Mouse (Mus musculus) forebrain, postnatal 0 days (tissue): Measurements from ENCODE around the gene Klf1. TPM values are rescaled to one million over a fixed set of nuclear protein-coding genes. Genes with fewer than 3 reads are reported as not detected.

Experiments
- ATAC-seq: fragments of 200-750 bp; cut with Nextera tagmentation; 2 replicates; pipeline ENCODE4 v1.8.0; 2017; ENCODE audit warnings: mild to moderate bottlenecking, moderate library complexity
- DNase-seq: peaks from one replicate; pipeline ENCODE4 v3.0.0-alpha.2; 2015
- H3K27ac ChIP-seq: fragments of 300-500 bp; sonication (generic); 2 replicates; pipeline ENCODE4 v1.5.1; 2014; ENCODE audit warnings: low read depth, mild to moderate bottlenecking, antibody characterized with exemption, low read length, moderate library complexity, mixed read lengths
- H3K27me3 ChIP-seq: fragments of 300-500 bp; sonication (generic); 2 replicates; pipeline ENCODE4 v1.6.1; 2014; ENCODE audit warnings: mild to moderate bottlenecking, low read length, mixed read lengths; ENCODE audit not compliant: insufficient read depth
- H3K36me3 ChIP-seq: fragments of 300-500 bp; sonication (generic); 2 replicates; pipeline ENCODE4 v1.6.1; 2014; ENCODE audit warnings: mild to moderate bottlenecking, moderate library complexity; ENCODE audit not compliant: insufficient read depth
- H3K4me1 ChIP-seq: fragments of 300-500 bp; sonication (generic); 2 replicates; pipeline ENCODE4 v1.6.1; 2014; ENCODE audit warnings: antibody characterized with exemption; ENCODE audit not compliant: insufficient read depth
- H3K4me2 ChIP-seq: fragments of 300-500 bp; sonication (generic); 2 replicates; pipeline ENCODE4 v1.6.1; 2014; ENCODE audit warnings: low read depth, mild to moderate bottlenecking, moderate library complexity
- H3K4me3 ChIP-seq: fragments of 300-500 bp; sonication (generic); 2 replicates; pipeline ENCODE4 v1.5.1; 2014; ENCODE audit warnings: low read depth, low read length, mixed read lengths
- H3K9ac ChIP-seq: fragments of 300-500 bp; sonication (generic); 2 replicates; pipeline ENCODE4 v1.6.1; 2014; ENCODE audit warnings: mild to moderate bottlenecking
- H3K9me3 ChIP-seq: fragments of 300-500 bp; sonication (generic); 2 replicates; pipeline ENCODE4 v1.6.1; 2016; ENCODE audit warnings: low read length
- CTCF ChIP-seq: sonication (generic); IDR thresholded peaks from 2 replicates; pipeline ENCODE4 v1.5.1; 2016; ENCODE audit warnings: antibody characterized with exemption, control low read depth, low read depth
- WGBS: fragments of 180-500 bp; shearing (Covaris S2); extraction: QIAGEN DNeasy Blood & Tissue Kit; methylation state at CpG from one replicate; pipeline ENCODE4 v1.1.7; 2014; 5-methylcytosine and 5-hydroxymethylcytosine counted together
- polyA plus RNA-seq: library from polyadenylated mRNA; unstranded; fragments of >200 nt; fragmentation: Nextera tagmentation; extraction: Ambion mirVana; gene quantifications from 2 replicates; pipeline ENCODE4 v1.2.1, GENCODE M21; 2015
- total RNA-seq: library from RNA; depleted of rRNA; stranded (reverse); fragments of >200 nt; gene quantifications from 2 replicates; pipeline ENCODE4 v1.2.3, GENCODE M21; 2014; rRNA removed

Gene Klf1
- total RNA-seq (0.46 TPM in 1 of 2 replicates, not detected in the other), polyA plus RNA-seq (0.50 and 0.77 TPM in 2 replicates)

DNA sequence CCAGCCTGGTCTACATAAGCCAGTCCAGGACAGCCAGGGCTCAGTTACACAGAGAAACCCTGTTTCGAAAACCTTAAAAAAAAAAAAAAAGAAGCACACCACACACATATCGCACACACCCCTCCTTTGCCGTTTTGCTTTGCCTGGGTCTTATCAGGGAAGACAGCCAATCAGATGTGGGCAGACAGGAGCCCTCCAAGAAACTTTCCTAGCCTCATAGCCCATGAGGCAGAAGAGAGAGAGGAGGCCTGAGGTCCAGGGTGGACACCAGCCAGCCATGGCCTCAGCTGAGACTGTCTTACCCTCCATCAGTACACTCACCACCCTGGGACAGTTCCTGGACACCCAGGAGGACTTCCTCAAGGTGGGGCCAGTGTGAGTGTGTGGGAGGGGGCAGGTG lies at the start of gene Klf1:
TSS of gene Klf1 (plus strand) at position 177 of the 400 bp plus-strand sequence.
- no peaks in the 10 kb centered on the region for H3K9me3 ChIP-seq
- peak within 1 kb of the TSS; percentile 50 for H3K9ac ChIP-seq
- H3K4me2 ChIP-seq = peak within 1 kb of the TSS; percentile 97
- TF ChIP-seq CTCF = no peak
- H3K4me1 ChIP-seq = peaks cover 5% of the 10 kb centered on the region; the same call in 1 of the 2 replicates
- no peaks in the 10 kb centered on the region for H3K36me3 ChIP-seq
- no peak within 1 kb of the TSS for H3K27ac ChIP-seq
- no peak for DNase-seq
- no peaks in the 10 kb centered on the region for H3K27me3 ChIP-seq
- peak within 1 kb of the TSS; percentile 45 for H3K4me3 ChIP-seq
- 71% methylated on average over 3 of the region's 3 CpGs for WGBS
- ATAC-seq = no peak

DNA sequence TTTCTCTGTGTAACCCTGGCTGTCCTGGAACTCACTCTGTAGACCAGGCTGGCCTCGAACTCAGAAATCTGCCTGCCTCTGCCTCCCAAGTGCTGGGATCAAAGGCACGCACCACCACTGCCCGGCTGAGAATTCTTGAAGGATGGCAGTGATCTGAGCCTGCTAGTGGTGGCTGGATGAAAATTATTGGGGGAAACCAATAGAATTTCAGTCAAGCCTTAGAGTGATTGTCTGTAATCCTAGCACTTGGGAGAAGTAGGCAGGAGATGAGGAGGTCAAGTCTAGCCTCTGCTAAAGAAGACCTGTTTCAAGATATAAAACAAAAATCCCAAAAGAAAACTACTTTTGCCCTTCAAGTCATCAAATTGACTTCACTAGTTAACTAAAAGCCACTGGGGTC lies 45.3 kb upstream of the Klf1 start:
- TF ChIP-seq CTCF = no peak
- DNase-seq = no peak
- Histone ChIP-seq H3K27ac (no peak overlapping the region; the same call in 1 of the 2 replicates), H3K4me3 (peak overlapping the region; percentile 78; the same call in 1 of the 2 replicates), H3K27me3 (no peaks in the 10 kb centered on the region), H3K4me2 (peak overlapping the region; percentile 70; the same call in 1 of the 2 replicates), H3K36me3 (peaks cover 23% of the 10 kb centered on the region), H3K9ac (peak overlapping the region; percentile 76; the same call in 1 of the 2 replicates), H3K9me3 (no peaks in the 10 kb centered on the region), H3K4me1 (peaks cover 6% of the 10 kb centered on the region; the same call in 1 of the 2 replicates)
- no peak for ATAC-seq
- 97% methylated on average over 3 of the region's 3 CpGs for WGBS

DNA sequence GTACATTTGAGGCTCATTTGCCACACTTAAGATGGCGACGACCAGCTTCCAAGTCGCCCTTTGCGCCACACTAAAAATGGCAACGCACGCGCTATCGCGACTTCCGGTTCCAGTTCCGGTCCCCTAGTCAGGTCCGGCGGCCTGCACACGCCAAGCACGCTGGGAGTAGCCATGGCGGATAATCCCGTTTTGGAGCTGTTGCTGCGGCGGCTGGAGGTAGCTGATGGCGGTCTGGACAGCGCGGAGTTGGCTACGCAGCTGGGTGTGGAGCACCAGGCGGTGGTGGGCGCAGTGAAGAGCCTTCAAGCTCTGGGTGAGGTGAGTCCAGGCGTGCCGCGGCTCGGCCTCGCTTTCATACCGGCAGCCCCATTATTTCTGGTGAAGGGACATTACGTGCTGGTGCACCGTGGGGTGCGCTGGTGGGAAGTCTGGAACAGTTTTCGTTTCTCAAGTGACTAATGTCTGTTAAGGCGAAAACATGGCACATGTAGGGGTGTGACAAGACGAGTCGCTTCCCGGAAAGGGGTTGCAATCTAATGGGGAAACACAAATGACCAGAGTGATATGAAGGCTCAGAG lies 44.8 kb upstream of the Klf1 start, which contains the start of gene Farsa:
TSS of gene Farsa (plus strand) at position 126 of the 578 bp plus-strand sequence.
- Histone ChIP-seq H3K27me3 (no peaks in the 10 kb centered on the region), H3K4me1 (peaks cover 6% of the 10 kb centered on the region; the same call in 1 of the 2 replicates), H3K9me3 (no peaks in the 10 kb centered on the region), H3K9ac (peak within 1 kb of the TSS; percentile 76), H3K4me2 (peak within 1 kb of the TSS; percentile 70), H3K36me3 (peaks cover 26% of the 10 kb centered on the region), H3K27ac (peak within 1 kb of the TSS; percentile 79), H3K4me3 (peak within 1 kb of the TSS; percentile 78)
- TF ChIP-seq CTCF = no peak
- DNase-seq (peak; percentile 95), ATAC-seq (peak; percentile 97)
- WGBS = under 1% methylated on average over 39 of the region's 39 CpGs

DNA sequence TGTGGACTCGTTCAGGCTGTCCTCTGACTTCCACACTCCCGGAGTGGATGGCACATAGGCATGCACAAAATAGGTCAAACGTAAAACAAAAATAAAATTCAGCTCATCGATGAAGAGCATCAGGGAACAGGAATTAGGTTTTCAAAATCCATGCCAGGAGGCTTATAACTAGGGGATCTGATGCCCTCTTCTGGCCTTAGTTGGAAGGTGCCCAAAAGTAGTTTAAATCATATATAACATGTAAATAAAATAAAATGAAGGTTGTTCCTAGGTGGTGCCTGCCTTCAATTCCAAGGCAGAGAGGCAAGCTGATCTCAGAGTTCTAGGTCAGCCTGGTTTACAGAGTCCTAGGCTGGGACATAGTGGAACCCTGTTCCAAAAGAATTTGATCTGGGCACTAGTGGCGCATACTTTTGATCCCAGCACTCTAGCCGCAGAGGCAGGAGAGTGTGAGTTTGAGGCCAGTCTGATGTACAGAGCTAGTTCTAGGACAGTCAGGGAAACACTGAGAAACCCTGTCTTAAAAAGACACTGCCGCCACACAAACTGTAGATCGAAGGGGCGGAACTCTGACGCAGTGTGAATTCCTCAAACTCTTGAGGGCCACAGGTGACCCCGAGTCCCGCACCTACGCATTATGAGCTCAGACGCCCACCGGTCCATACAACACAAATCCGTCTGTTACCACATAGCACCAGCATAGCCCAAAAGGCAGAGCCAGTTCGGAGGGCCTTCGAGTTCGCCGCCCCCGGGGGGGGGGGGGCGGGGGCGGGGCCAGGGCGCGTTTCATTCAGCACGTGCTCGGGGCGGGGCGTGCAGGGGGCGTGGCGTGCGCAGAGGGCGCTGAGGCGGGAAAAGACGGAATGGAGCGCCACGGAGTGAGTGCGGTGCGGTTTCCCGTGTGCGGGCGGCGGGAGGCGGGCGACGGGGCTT lies 30.1 kb upstream of the Klf1 start, which contains the start of gene Syce2:
TSS of gene Syce2 (plus strand) at position 736 of the 933 bp plus-strand sequence.
- H3K27ac ChIP-seq = no peak within 1 kb of the TSS
- 0 out of 2 replicates have a peak, but pooled peaks cover 4% of the 10 kb centered on the region for H3K4me1 ChIP-seq
- peak within 1 kb of the TSS; percentile 49 for H3K4me3 ChIP-seq
- no peaks in the 10 kb centered on the region for H3K9me3 ChIP-seq
- H3K9ac ChIP-seq = peak within 1 kb of the TSS; percentile 53
- TF ChIP-seq CTCF = peak; percentile 40; the same call in 1 of the 2 replicates
- peak within 1 kb of the TSS; percentile 87 for H3K4me2 ChIP-seq
- no peaks in the 10 kb centered on the region for H3K27me3 ChIP-seq
- 18% methylated on average over 42 of the region's 46 CpGs for WGBS
- DNase-seq = peak; percentile 78
- H3K36me3 ChIP-seq = peaks cover 35% of the 10 kb centered on the region
- ATAC-seq = peak; percentile 89

DNA sequence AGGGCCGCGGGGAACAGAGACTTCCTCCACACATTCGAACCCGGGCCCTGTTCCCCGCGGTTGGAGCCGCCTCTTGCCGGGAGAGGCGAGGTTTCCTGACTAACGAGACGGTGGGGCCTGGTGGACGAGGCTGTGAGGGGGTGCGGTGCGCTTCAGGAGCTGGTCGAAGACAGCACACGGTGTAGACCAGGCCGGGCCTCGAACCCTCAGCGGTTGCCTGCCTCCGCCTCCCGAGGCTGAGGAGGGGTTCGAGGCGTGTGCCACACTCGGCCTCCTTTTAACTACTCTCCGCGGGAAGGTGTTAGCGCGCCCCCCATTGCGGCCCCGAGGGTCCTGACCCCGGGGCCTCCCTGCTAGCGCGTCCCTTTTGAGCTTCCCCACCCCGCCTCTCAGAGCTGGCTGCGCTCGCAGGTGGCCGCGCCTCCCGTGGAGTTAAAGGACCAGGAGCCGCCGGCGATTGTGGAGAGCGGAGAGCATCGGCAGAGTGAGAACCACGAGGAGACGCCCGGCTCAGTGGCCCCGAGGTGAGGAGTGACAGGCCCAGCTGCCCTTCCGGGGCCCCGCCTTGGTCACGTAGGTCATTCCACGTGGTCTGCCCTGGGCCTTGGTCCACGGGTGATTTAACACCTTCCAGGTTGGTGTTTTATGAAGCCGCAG lies 29.3 kb upstream of the Klf1 start:
- H3K27me3 ChIP-seq = no peaks in the 10 kb centered on the region
- peak; percentile 17 for DNase-seq
- H3K9ac ChIP-seq = peak overlapping the region; percentile 53
- WGBS = 8% methylated on average over 54 of the region's 54 CpGs
- no peak overlapping the region for H3K27ac ChIP-seq
- 0 out of 2 replicates have a peak, but pooled peaks cover 4% of the 10 kb centered on the region for H3K4me1 ChIP-seq
- peak overlapping the region; percentile 49 for H3K4me3 ChIP-seq
- no peak for TF ChIP-seq CTCF
- H3K4me2 ChIP-seq = peak overlapping the region; percentile 87
- peaks cover 27% of the 10 kb centered on the region for H3K36me3 ChIP-seq
- ATAC-seq = peak; percentile 59
- H3K9me3 ChIP-seq = no peaks in the 10 kb centered on the region

DNA sequence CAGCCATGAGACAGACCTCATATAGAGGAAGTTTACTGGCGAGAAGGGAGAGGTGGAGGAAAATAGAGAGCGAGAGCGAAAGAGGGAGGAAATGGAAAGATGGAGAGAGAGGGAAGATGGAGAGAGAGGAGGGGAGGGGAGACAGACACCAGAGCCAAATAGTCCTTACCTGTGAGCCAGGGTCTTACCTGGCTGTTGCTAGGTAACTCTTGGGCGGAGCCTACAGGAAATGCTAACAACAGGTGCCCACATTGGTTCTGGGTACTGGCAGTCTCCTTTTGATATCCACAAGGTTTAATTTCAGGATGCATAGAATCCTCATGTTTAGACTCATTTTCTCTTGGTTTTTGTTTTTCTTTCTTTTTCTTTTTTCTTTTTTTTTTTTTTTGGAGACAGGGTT lies 28.7 kb upstream of the Klf1 start:
- peak overlapping the region; percentile 87 for H3K4me2 ChIP-seq
- peaks cover 22% of the 10 kb centered on the region for H3K36me3 ChIP-seq
- no peak for DNase-seq
- H3K27ac ChIP-seq = no peak overlapping the region
- H3K9ac ChIP-seq = no peak overlapping the region
- TF ChIP-seq CTCF = no peak
- peak overlapping the region; percentile 49 for H3K4me3 ChIP-seq
- ATAC-seq = no peak
- WGBS = 79% methylated on average over 4 of the region's 4 CpGs
- H3K27me3 ChIP-seq = no peaks in the 10 kb centered on the region
- 0 out of 2 replicates have a peak, but pooled peaks cover 4% of the 10 kb centered on the region for H3K4me1 ChIP-seq
- H3K9me3 ChIP-seq = no peaks in the 10 kb centered on the region
